Mouse (Mus musculus) heart, adult 2 months (tissue): ENCODE data around the gene Col25a1.

Experiments
- CTCF ChIP-seq: fragments of 200-600 bp; IDR thresholded peaks from 2 replicates; pipeline ENCODE4 v1.8.1; 2022; ENCODE audit warnings: antibody characterized with exemption, mild to moderate bottlenecking, moderate library complexity
- EP300 ChIP-seq: fragments of 200-500 bp; IDR thresholded peaks from 2 replicates; pipeline ENCODE4 v1.6.1; 2011; ENCODE audit warnings: low read depth, low read length, control low read depth; ENCODE audit not compliant: insufficient read depth
- POLR2A ChIP-seq: fragments of 200-500 bp; IDR thresholded peaks from 2 replicates; pipeline ENCODE4 v1.6.1; 2011; ENCODE audit warnings: mild to moderate bottlenecking, low read depth, low read length, control low read depth; ENCODE audit not compliant: insufficient read depth

DNA sequence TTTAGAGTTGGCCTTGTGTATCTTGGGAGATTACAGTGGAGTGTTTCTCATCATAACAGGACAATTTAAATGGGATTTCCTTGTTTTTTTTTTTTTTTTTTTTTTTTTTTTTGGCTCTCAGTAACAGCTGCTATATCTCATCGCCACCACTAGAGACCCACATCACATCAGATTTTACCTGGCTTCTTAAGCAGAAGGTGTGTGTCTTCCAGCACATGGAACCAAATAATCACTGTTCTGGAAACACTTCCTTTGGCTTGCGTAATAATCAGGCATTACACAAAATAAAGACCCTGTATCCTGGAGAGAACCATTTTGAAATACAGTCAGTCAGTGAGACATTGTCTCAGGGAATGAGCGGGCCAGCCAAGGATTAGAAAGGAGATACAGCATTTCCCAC is 53.8 kb downstream of the Col25a1 start:
- no peak for TF ChIP-seq POLR2A
- peak; percentile 61 for TF ChIP-seq CTCF
- TF ChIP-seq EP300, result no peak
